Mouse (Mus musculus) ovary, postnatal 10 days (tissue): ENCODE results near the gene Gpank1.

Experiments
- DNase-seq: peaks from one replicate; pipeline ENCODE4 v3.0.0; 2022; ENCODE audit warnings: low spot score

Gene Gpank1

GRCm38 (mm10) chr17:35131500-35132173 lies 10.4 kb downstream of the Gpank1 start, which contains the start of gene Apom:
Gene Apom, minus strand, starts transcription at chr17:35132050.
- no peak for DNase-seq

GRCm38 (mm10) chr17:35132174-35132560 lies 10.9 kb downstream of the Gpank1 start:
- DNase-seq: no peak

- no peak for DNase-seq
Measured at GRCm38 (mm10) chr17:35133517-35133916, 12.3 kb downstream of the Gpank1 start.

- peak; percentile 94 for DNase-seq
Measured at GRCm38 (mm10) chr17:35134801-35135590, 13.7 kb downstream of the Gpank1 start, which contains the start of gene Bag6. Gene Bag6, plus strand, starts transcription at chr17:35135178.

- DNase-seq: no peak
Measured at GRCm38 (mm10) chr17:35135591-35136320, 14.5 kb downstream of the Gpank1 start.

DNA sequence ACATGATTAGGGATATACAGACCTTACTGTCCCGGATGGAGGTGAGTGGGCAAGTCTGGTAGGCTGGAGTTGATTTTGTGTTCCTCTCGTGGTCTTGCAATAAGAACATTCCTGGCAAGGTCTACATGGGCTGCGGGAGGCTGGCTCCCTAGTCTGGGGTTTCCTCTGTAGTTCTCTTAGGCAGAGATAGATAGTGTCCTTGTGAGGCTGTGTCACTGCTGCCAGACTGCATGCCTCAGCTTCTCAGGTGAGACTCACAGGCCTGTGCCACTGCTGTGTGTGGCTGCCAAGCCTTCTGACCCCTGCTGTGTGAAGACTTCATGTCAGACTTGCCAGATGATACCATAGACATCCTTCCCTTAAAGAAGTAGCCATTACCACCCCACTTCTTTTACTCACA lies 18.0 kb downstream of the Gpank1 start:
- no peak for DNase-seq

DNA sequence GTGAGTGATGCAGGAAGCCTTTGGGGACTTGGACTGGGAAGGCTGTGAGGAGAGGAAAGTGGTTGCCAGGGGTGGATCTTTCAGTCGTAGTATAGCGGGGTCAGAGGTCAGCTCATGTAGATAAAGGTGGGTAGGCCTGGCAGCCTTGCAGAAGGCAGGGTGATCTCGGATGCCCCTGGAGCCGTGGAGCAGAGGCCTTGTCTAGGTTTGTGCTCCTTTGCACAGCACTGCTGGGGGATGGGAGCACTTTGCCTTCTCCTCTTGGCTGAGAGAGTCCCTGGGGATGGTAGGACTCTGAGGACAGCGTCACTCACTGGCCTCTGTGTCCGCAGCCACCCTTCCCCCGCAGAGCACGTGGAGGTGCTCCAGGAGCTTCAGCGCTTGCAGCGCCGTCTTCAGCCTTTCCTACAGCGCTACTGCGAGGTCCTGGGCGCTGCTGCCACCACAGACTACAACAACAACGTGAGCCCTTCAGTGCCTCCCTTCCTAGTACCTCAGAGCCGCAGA lies 19.3 kb downstream of the Gpank1 start:
- no peak for DNase-seq

DNA sequence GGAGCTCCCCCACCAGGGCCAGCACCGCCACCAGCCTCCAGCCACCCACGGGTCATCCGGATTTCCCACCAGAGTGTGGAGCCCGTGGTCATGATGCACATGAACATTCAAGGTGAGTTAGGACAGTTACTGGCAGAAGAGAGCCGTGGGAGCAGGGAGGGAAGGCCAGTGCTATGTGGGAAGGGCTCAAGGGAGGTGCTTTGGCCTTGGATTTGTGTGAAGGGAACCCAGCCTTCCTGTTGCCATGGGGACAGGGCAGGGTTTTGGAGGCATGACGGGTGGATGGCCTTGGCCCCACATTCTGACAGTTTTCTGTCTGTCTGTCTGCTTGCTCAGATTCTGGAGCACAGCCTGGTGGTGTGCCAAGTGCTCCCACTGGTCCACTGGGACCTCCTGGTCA lies 20.7 kb downstream of the Gpank1 start:
- no peak for DNase-seq

- DNase-seq: no peak
Measured at GRCm38 (mm10) chr17:35146139-35146538, 24.9 kb downstream of the Gpank1 start.

DNA sequence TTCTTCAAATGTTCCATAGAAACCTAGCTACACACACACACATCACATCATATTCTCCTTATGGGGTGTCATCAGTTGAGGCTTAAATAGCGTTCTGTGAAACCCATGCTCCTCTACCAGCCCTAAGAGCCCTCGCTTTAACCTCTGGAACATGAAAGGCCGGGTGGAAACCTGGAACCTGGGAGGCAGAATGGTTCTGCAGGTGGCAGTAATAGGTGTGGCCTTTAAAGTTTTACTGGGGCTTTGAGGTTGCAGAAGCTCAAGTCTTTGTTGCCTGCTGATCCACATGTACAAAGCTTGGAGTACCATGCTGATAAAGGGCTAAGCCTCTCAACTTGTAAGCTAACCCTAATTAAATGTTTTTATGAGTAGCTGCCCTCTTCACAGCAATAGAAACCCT lies 26.1 kb downstream of the Gpank1 start:
- no peak for DNase-seq

DNA sequence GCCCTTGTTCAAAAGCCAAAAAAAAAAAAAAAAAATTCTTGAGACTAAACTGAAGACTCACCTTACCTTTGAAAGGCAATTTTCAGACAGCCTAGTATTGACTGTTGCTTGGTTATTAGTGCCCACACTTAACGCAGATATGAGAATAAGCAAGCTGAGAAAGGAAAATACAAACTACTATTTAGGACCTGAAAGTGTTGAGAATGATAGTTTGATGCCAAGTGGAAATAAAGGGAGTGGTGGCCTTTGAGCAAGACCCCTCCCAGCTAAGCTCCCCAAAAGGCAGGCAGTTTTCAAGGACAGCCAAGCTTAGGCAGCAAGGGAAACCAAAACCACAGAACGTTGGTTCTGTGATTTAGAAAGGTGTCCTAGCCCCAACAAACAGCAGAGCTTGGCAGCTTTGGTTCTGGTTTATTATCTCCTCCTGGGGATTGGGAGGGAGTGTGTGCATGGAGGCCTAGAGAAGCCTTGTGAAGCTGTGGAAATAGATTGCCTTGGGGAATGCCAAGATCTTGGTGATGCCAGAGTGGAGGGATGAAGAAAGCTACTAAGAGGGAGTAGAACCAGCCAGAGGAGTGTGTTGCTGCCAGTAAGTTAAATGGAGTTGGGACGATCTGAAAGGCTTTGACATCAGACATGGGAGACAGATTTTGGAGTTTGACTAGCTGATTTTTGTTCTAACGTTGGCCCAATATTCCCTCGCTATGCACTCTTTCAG lies 26.8 kb downstream of the Gpank1 start:
- DNase-seq: no peak

- DNase-seq: no peak
Measured at GRCm38 (mm10) chr17:35152121-35152520, 30.9 kb downstream of the Gpank1 start.

- no peak for DNase-seq
Measured at GRCm38 (mm10) chr17:35153077-35153476, 31.8 kb downstream of the Gpank1 start.

GRCm38 (mm10) chr17:35153931-35154330 lies 32.7 kb downstream of the Gpank1 start:
- no peak for DNase-seq

- no peak for DNase-seq
Measured at GRCm38 (mm10) chr17:35154616-35155015, 33.4 kb downstream of the Gpank1 start.

- DNase-seq: no peak
Measured at GRCm38 (mm10) chr17:35155451-35155850, 34.2 kb downstream of the Gpank1 start.

DNA sequence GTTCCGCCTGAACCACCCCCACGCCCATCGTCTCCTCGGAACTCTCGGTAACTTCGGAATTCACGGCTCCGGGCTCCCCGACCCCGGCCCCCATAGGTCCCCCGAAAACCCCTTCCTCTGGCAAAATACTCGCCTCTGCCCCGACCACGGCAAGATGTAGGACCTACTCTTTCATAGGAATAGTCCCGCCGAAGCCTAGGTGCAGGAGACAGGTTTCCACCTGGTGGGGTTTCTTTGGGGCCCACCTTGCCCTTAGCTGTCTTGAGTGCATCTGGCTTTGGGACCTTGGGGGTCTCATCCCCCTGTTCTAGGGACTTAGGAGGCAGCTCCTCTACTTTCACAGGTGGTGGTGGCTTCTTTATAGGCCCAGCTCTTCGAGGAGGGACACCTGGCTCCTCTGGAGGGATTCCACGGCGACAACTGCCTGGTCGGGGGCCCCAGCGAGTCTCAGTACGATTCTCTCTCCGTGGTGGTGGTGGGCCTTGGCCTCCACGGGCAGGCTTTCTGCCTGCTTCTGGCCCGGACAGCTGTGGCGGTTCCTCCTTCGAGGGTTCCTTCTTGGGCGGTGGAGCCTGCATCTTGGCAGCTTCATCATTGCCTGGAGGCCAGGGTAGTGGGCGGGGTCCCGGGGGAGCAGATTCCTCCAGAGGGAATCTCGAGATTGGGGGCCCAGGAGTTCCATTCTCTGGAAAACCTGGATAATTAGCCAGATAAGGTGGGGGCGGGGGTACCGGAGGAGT lies 35.4 kb downstream of the Gpank1 start:
- no peak for DNase-seq

- no peak for DNase-seq
Measured at GRCm38 (mm10) chr17:35157254-35157653, 36.0 kb downstream of the Gpank1 start.

GRCm38 (mm10) chr17:35157661-35158175 lies 36.5 kb downstream of the Gpank1 start:
- no peak for DNase-seq

GRCm38 (mm10) chr17:35158850-35159593 lies 37.8 kb downstream of the Gpank1 start:
- no peak for DNase-seq
